ENCODE assay signal across 9 mouse cellular contexts in the genomic region with DNA sequence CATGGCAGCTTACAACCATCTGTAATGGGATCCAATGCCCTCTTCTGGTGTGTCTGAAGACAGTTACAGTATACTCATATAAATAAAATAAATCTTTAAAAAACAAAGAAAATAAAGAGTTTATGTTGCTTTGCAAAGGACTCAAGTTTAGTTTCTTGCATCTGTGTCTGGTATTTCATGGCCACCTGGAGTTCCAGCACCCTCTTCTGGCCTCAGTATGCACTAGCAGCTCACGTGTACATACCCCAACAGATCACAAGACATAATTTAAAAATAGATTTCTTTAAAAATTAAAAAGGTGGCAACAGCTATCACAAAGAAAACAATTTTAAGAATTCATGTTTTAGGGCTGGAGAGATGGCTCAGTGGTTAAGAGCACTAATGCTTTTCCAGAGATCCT. TPM values are rescaled to one million over a fixed set of nuclear protein-coding genes. Genes with fewer than 3 reads are reported as not detected.
A peak's percentile ranks its signal among the peaks of the same experiment; 100 is the strongest.
DNase-seq lines count a peak whose midpoint lies in the region; ATAC-seq and TF ChIP-seq lines count a peak whose summit lies in the region.
"Had no signal": no experiment of that assay in that cellular context is flagged by ENCODE, and none has a peak within 500 bp of the region (broad histone marks: within the 10 kb centered on the region; RNA-seq: fewer than 3 reads in every experiment).

No protein-coding gene starts in this region.

- 100% methylated on average over 1 of the region's 1 CpGs for WGBS in liver, adult 2 months
- 88% methylated on average over 1 of the region's 1 CpGs for WGBS in liver, embryonic 11.5 days

- peak; percentile 37 for TF ChIP-seq RAD21 in CH12.LX (IDR thresholded peaks at IDR 0.05; ENCODE audit: low read depth, low read length)

- no peak overlapping the region for H3K9ac ChIP-seq in liver, adult 2 months (ENCODE audit: low read depth, low read length)
- H3K9ac ChIP-seq in liver, embryonic 11.5 days (ENCODE audit: low read depth, low read length) = no peak overlapping the region
- no peak overlapping the region for H3K9ac ChIP-seq in CH12.LX (ENCODE audit: insufficient read depth, low read depth)

- CTCF ChIA-PET in Patski (lab: Charles Lee) = interaction anchor here (1.4 to 1.7 kb wide), 2 partner anchors 12 to 17 kb away, joined by 5 to 6 read pairs; no protein-coding TSS in a partner anchor

- no peaks in the 10 kb centered on the region for H3K27me3 ChIP-seq in liver, adult 2 months (ENCODE audit: control insufficient read depth, insufficient read depth, low read length)
- H3K27me3 ChIP-seq in liver, embryonic 11.5 days (replicated peaks; ENCODE audit: control insufficient read depth, insufficient read depth, low read length) = no peaks in the 10 kb centered on the region
- no peaks in the 10 kb centered on the region for H3K27me3 ChIP-seq in CH12.LX (replicated peaks)
- no peaks in the 10 kb centered on the region for H3K27me3 ChIP-seq in Patski

- peaks cover 4% of the 10 kb centered on the region for H3K4me1 ChIP-seq in liver, adult 2 months (ENCODE audit: control insufficient read depth, insufficient read depth, low read length)
- H3K4me1 ChIP-seq in liver, embryonic 11.5 days (replicated peaks; ENCODE audit: control insufficient read depth, insufficient read depth, low read length) = no peaks in the 10 kb centered on the region
- H3K4me1 ChIP-seq in CH12.LX (ENCODE audit: control insufficient read depth in 1 of 2, insufficient read depth in 2 of 2) = peaks cover 0 to 9% of the 10 kb centered on the region in 2 experiments; a peak in 1 of 4 replicates

- no peak overlapping the region for H3K27ac ChIP-seq in liver, adult 2 months (replicated peaks; ENCODE audit: insufficient read depth, low read depth, low read length)
- H3K27ac ChIP-seq in liver, embryonic 11.5 days (ENCODE audit: low read depth, low read length) = no peak overlapping the region
- no peak overlapping the region for H3K27ac ChIP-seq in CH12.LX (ENCODE audit: insufficient read depth, low read depth)
- H3K27ac ChIP-seq: macrophage had no signal

- no peak overlapping the region for H3K4me3 ChIP-seq in liver, adult 2 months (ENCODE audit: insufficient read depth, low read depth, low read length)
- no peak overlapping the region for H3K4me3 ChIP-seq in liver, embryonic 11.5 days (ENCODE audit: low read depth, low read length)
- no peak overlapping the region for H3K4me3 ChIP-seq in CH12.LX (replicated peaks in 1 of 3; ENCODE audit: low read depth in 2 of 3, low read length in 2 of 3, poor library complexity in 1 of 3)

- H3K36me3 ChIP-seq in liver, adult 2 months (ENCODE audit: control insufficient read depth, insufficient read depth, low read length) = no peaks in the 10 kb centered on the region
- no peaks in the 10 kb centered on the region for H3K36me3 ChIP-seq in liver, embryonic 11.5 days (ENCODE audit: control insufficient read depth, insufficient read depth, low read length)
- peaks cover 0 to 16% of the 10 kb centered on the region in 2 experiments for H3K36me3 ChIP-seq in CH12.LX (replicated peaks in 1 of 2; ENCODE audit: control insufficient read depth in 1 of 2, insufficient read depth in 1 of 2, low read length in 1 of 2)

- in situ Hi-C loops in CH12.LX (cut with MboI; ENCODE audit: low pct_ligation_motif_present, low pct_unique_long_range_greater_than_20kb, low sequenced_read_pairs) = no loop called here
- in situ Hi-C loops in Patski (cut with MboI; ENCODE audit: low pct_unique_long_range_greater_than_20kb) = no loop called here

- H3K79me2 ChIP-seq in liver, adult 2 months (ENCODE audit: control insufficient read depth, insufficient read depth, low read length) = peaks cover 13% of the 10 kb centered on the region; the same call in 1 of the 2 replicates
- peaks cover 33% of the 10 kb centered on the region for H3K79me2 ChIP-seq in CH12.LX (replicated peaks; ENCODE audit: control insufficient read depth, extremely low read depth, insufficient read depth, poor library complexity, severe bottlenecking)

- peak; percentile 42; the same call in 1 of the 2 replicates for TF ChIP-seq CTCF in liver, adult 2 months (IDR thresholded peaks at IDR 0.05; ENCODE audit: low read depth, low read length)
- TF ChIP-seq CTCF in CH12.LX (conservative IDR thresholded peaks at IDR 0.05 in 1 of 2, IDR thresholded peaks at IDR 0.05 in 1 of 2; ENCODE audit: low read depth in 2 of 2, low read length in 2 of 2) = peak in 1 of 2 experiments; percentile 53; a peak in 2 of 4 replicates
- TF ChIP-seq CTCF in Patski (IDR thresholded peaks at IDR 0.05) = peak; percentile 53

- POLR2A ChIA-PET in Patski (lab: Charles Lee) = interaction anchor here (0.7 kb wide), 1 partner anchor 37 kb away, joined by 5 read pairs; no protein-coding TSS in a partner anchor

- intact Hi-C loops in heart, postnatal 10 days (cut with DNase I) = no loop called here

- no peak for DNase-seq in liver, adult 2 months (ENCODE audit: extremely low read depth, low read depth, low spot score)
- no peak for DNase-seq in liver, embryonic 11.5 days (ENCODE audit: low spot score)
- DNase-seq in CH12.LX (ENCODE audit: extremely low read depth) (peak; percentile 12), Patski (ENCODE audit: low read depth, low spot score) (no peak)
- no peak for DNase-seq in heart, postnatal 10 days

- dilution Hi-C loops in CH12.LX (cut with MboI; ENCODE audit: extremely low pct_ligation_motif_present, extremely low pct_unique_long_range_greater_than_20kb, low sequenced_read_pairs) = no loop called here

- H3K9me3 ChIP-seq in liver, embryonic 11.5 days (ENCODE audit: control insufficient read depth, low read length) = no peaks in the 10 kb centered on the region
- H3K9me3 ChIP-seq in CH12.LX (replicated peaks; ENCODE audit: low read length) = no peaks in the 10 kb centered on the region

- ATAC-seq in liver, embryonic 11.5 days (replicated peaks; ENCODE audit: low FRiP score) = no peak
- no peak for ATAC-seq in Patski
- ATAC-seq in megakaryocyte, adult 5-6 weeks (ENCODE audit: poor library complexity, severe bottlenecking) = 0 out of 2 replicates have a peak, but pooled peaks have one; percentile 55
- no peak for ATAC-seq in activated CD4-positive, CD25-positive, alpha-beta regulatory T cell, adult 4 months
- ATAC-seq: hindbrain, embryonic 16.5 days had no signal

- no peak for TF ChIP-seq EP300 in CH12.LX (IDR thresholded peaks at IDR 0.05; ENCODE audit: low read length)

- no peak for TF ChIP-seq POLR2A in liver, adult 2 months (IDR thresholded peaks at IDR 0.05; ENCODE audit: extremely low read depth, insufficient read depth, low read length)
- no peak for TF ChIP-seq POLR2A in CH12.LX (IDR thresholded peaks at IDR 0.05; ENCODE audit: low read depth, low read length)

- no peak overlapping the region for H3K4me2 ChIP-seq in liver, embryonic 11.5 days
- H3K4me2 ChIP-seq in CH12.LX (ENCODE audit: insufficient read depth, low read depth, poor library complexity, severe bottlenecking) = no peak overlapping the region

TF ChIP-seq in CH12.LX, 34 proteins besides CTCF, POLR2A, EP300 and RAD21:
- TF ChIP-seq CHD2 (IDR thresholded peaks at IDR 0.05; ENCODE audit: low read length) = no peak
- no peak for TF ChIP-seq ZC3H11A (IDR thresholded peaks at IDR 0.05; ENCODE audit: low read depth, low read length)
- TF ChIP-seq POLR2AphosphoS2 (IDR thresholded peaks at IDR 0.05; ENCODE audit: low read depth, low read length) = no peak
- TF ChIP-seq IRF4 (IDR thresholded peaks at IDR 0.05; ENCODE audit: low read depth, low read length) = no peak
- TF ChIP-seq JUND (conservative IDR thresholded peaks at IDR 0.05; ENCODE audit: low read depth, low read length) = no peak
- TF ChIP-seq ZNF384 (IDR thresholded peaks at IDR 0.05; ENCODE audit: low read depth, low read length) = no peak
- TF ChIP-seq NRF1 (IDR thresholded peaks at IDR 0.05; ENCODE audit: low read depth, low read length) = no peak
- peak; percentile 14; the same call in 1 of the 2 replicates for TF ChIP-seq SMC3 (IDR thresholded peaks at IDR 0.05; ENCODE audit: low read depth, low read length)

RNA-seq across cellular contexts. Expression of a gene that starts 15.7 kb away (rescaled TPM):
- total RNA-seq in liver, adult 2 months (2014; rRNA removed) = 13.1 and 14.9 TPM in 2 replicates
- 5.9 and 7.7 TPM in 2 replicates for polyA plus RNA-seq in liver, adult 2 months (2012; rRNA removed)
- polyA plus RNA-seq in liver, embryonic 11.5 days (2014; fragmentation: Nextera tagmentation; extraction: Ambion mirVana) = 5.6 and 5.9 TPM in 2 replicates
- total RNA-seq in CH12.LX (2012; rRNA removed) (22.5 and 25.3 TPM in 2 replicates), CH12.LX (2014; rRNA removed) (19.7 and 21.7 TPM in 2 replicates)
- polyA plus RNA-seq in CH12.LX (2012; ENCODE audit: insufficient read length, low read depth) (11.7 and 17.8 TPM in 2 replicates), Patski (2021) (15.9 TPM)
- 28.8 and 33.1 TPM in 2 replicates for total RNA-seq in megakaryocyte, adult 5-6 weeks (2015)
- 15.3 and 17.4 TPM in 2 replicates for total RNA-seq in megakaryocyte, adult 5-6 weeks (2017)
- 10 to 100 TPM; 12.8 to 14.9 TPM for polyA plus RNA-seq in activated CD4-positive, CD25-positive, alpha-beta regulatory T cell, adult 4 months (2017; shearing (Covaris generic))
- total RNA-seq in heart, postnatal 10 days (2021) = 10 to 100 TPM; 42.2 to 43.7 TPM

RNA-seq across cellular contexts. Expression of a gene that starts 56.4 kb away (rescaled TPM):
- 3,274 and 4,209 TPM in 2 replicates for total RNA-seq in liver, adult 2 months (2014; rRNA removed)
- polyA plus RNA-seq in liver, adult 2 months (2012; rRNA removed) = 4,695 and 5,808 TPM in 2 replicates
- 209 and 215 TPM in 2 replicates for polyA plus RNA-seq in liver, embryonic 11.5 days (2014; fragmentation: Nextera tagmentation; extraction: Ambion mirVana)
- total RNA-seq in CH12.LX (2012; rRNA removed) (154 and 204 TPM in 2 replicates), CH12.LX (2014; rRNA removed) (193 and 202 TPM in 2 replicates)
- polyA plus RNA-seq in CH12.LX (2012; ENCODE audit: insufficient read length, low read depth) (143 and 149 TPM in 2 replicates), Patski (2021) (1.3 TPM)
- total RNA-seq in megakaryocyte, adult 5-6 weeks (2015) = 0.16 and 1.1 TPM in 2 replicates
- 0.61 and 1.4 TPM in 2 replicates for total RNA-seq in megakaryocyte, adult 5-6 weeks (2017)
- 10 to 100 TPM; 11.0 to 12.0 TPM for polyA plus RNA-seq in activated CD4-positive, CD25-positive, alpha-beta regulatory T cell, adult 4 months (2017; shearing (Covaris generic))
- total RNA-seq in heart, postnatal 10 days (2021) = under 1 TPM; 0.17 to 0.57 TPM

Comparison
In these comparisons a context has a peak if more than half of its experiments do, and no peak if none do; other contexts are left out.
1. RNA of a gene that starts 56.4 kb away (polyA plus RNA-seq): 4,695 to 5,808 TPM in liver, adult 2 months; 209 to 215 TPM in liver, embryonic 11.5 days, 143 to 149 TPM in CH12.LX, 11.0 to 12.0 TPM in activated CD4-positive, CD25-positive, alpha-beta regulatory T cell, adult 4 months and 1.3 TPM in Patski (single experiment); every median in the first group is over 10 times any median in the second.